Mouse (Mus musculus) heart, postnatal 0 days (tissue): ENCODE measurements around the gene Rabgef1.

Experiments
- CTCF ChIP-seq: IDR thresholded peaks from 2 replicates; pipeline ENCODE4 v1.5.1; 2016; ENCODE audit warnings: antibody characterized with exemption, control low read depth, low read depth
- EP300 ChIP-seq: IDR thresholded peaks from 2 replicates; pipeline ENCODE4 v1.6.1; 2016; ENCODE audit warnings: antibody characterized with exemption, low read depth

DNA sequence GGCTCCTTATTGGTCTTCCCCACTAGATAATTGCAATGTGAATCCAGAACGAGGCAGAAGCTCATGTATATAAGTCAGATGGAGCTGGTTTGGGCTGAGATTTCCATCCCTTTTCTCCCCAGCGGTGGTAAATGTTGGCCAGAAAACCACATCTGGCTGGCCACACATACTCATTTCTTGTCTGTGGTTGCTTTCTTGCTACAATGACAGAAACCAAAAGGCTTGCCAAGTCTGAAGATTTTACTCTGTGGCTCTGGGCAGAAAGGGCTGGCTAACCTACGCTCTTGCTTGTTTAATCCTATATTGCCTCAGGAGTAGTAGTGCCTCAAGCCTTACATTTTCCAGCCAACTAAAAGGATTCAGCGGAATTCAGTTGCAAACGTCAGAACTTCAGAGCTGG, 30.5 kb upstream of the Rabgef1 start:
- no peak for TF ChIP-seq CTCF
- no peak for TF ChIP-seq EP300
